Mouse (Mus musculus): Measurements from ENCODE around the gene Mapk11. TPM values are rescaled to one million over a fixed set of nuclear protein-coding genes. Genes with fewer than 3 reads are reported as not detected.

The Mapk11 gene
- 26.2 TPM for total RNA-seq (2023)

GRCm38 (mm10) chr15:89149271-89150040 lies at the start of gene Mapk11:
Gene Mapk11 (minus strand): TSS chr15:89149628.

GRCm38 (mm10) chr15:89196313-89196706 lies 46.9 kb upstream of the Mapk11 start, which contains the start of gene Dennd6b:
Gene Dennd6b (minus strand): TSS chr15:89196496.

GRCm38 (mm10) chr15:89180571-89181229 lies 31.3 kb upstream of the Mapk11 start, which contains the start of gene Plxnb2:
Gene Plxnb2 (minus strand): TSS chr15:89180788.

GRCm38 (mm10) chr15:89140659-89141252 lies 8.7 kb downstream of the Mapk11 start, which contains the start of gene Mapk12:
Gene Mapk12 (minus strand): TSS chr15:89140703.

GRCm38 (mm10) chr15:89128382-89129350 lies 20.8 kb downstream of the Mapk11 start, which contains the start of gene Hdac10:
Gene Hdac10 (minus strand): TSS chr15:89128700.

GRCm38 (mm10) chr15:89122649-89123366 lies 26.6 kb downstream of the Mapk11 start, which contains the start of gene Tubgcp6:
Gene Tubgcp6 (minus strand): TSS chr15:89123112.

Other genes with a start within 250 kb of the Mapk11 start
- not detected for gene Ttll8, start 195.2 kb downstream of the Mapk11 start, total RNA-seq (2023)
- not detected for gene Mlc1, start 170.6 kb downstream of the Mapk11 start, total RNA-seq (2023)
- gene Mov10l1, start 166.7 kb downstream of the Mapk11 start, total RNA-seq (2023): not detected
- not detected for gene Panx2, start 89.9 kb downstream of the Mapk11 start, total RNA-seq (2023)
- 38.6 TPM for gene Trabd, start 74.5 kb downstream of the Mapk11 start, total RNA-seq (2023)
- gene Selenoo, start 60.5 kb downstream of the Mapk11 start, total RNA-seq (2023): 23.0 TPM
- 36.6 TPM for gene Tubgcp6, start 26.5 kb downstream of the Mapk11 start, total RNA-seq (2023)
- gene Hdac10, start 20.9 kb downstream of the Mapk11 start, total RNA-seq (2023): 25.4 TPM
- gene Mapk12, start 8.9 kb downstream of the Mapk11 start, total RNA-seq (2023): 3.9 TPM
- 2.8 TPM for gene Plxnb2, start 31.2 kb upstream of the Mapk11 start, total RNA-seq (2023)
- 21.9 TPM for gene Dennd6b, start 46.9 kb upstream of the Mapk11 start, total RNA-seq (2023)
- 52.2 TPM for gene Ppp6r2, start 61.9 kb upstream of the Mapk11 start, total RNA-seq (2023)
- 395 TPM for gene Sbf1, start 165.7 kb upstream of the Mapk11 start, total RNA-seq (2023)
- gene Adm2, start 173.1 kb upstream of the Mapk11 start, total RNA-seq (2023): not detected
- not detected for gene Miox, start 184.8 kb upstream of the Mapk11 start, total RNA-seq (2023)
- gene Lmf2, start 206.0 kb upstream of the Mapk11 start, total RNA-seq (2023): 29.6 TPM
- gene Ncaph2, start 206.1 kb upstream of the Mapk11 start, total RNA-seq (2023): 113 TPM
- 18.0 TPM for gene Sco2, start 224.2 kb upstream of the Mapk11 start, total RNA-seq (2023)
- 0.56 TPM for gene Tymp, start 227.4 kb upstream of the Mapk11 start, total RNA-seq (2023)
- not detected for gene Odf3b, start 229.7 kb upstream of the Mapk11 start, total RNA-seq (2023)
- gene Klhdc7b, start 235.3 kb upstream of the Mapk11 start, total RNA-seq (2023): not detected

Data from CD4-positive naive resting alpha-beta T cell, adult 76 days (primary cell).